Mouse (Mus musculus): Measurements from ENCODE around the gene Retnlg.

GRCm38 (mm10) chr16:48890733-48891132 is 18.3 kb downstream of the Retnlg start:
- TF ChIP-seq CTCF (IDR thresholded peaks at IDR 0.05; ENCODE audit: borderline replicate concordance, insufficient read depth, low read depth, low read length): no peak
- no peak for TF ChIP-seq POLR2A (IDR thresholded peaks at IDR 0.05; ENCODE audit: borderline replicate concordance, insufficient read depth, low read length)

Measured in cerebellum, adult 2 months (tissue).